Mouse (Mus musculus): Measurements from ENCODE around the gene LTO1. TPM values are rescaled to one million over a fixed set of nuclear protein-coding genes. Genes with fewer than 3 reads are reported as not detected.
A peak's percentile ranks its signal among the peaks of the same experiment; 100 is the strongest.
"Not testable (repeated sequence)": the region's sequence is repeated elsewhere in the genome, so short reads cannot be mapped to it uniquely, and the experiment has no call there.

Gene LTO1
- 10 to 100 TPM; 24.0 to 29.0 TPM for total RNA-seq (2021)
- long read RNA-seq, experiment 1, transcript LTO1-201 (5 exons, 2,015 nt), result major isoform, 11 of 16 reads
- long read RNA-seq, experiment 1, partial matches to known transcripts, result 1 of 16 reads
- long read RNA-seq, experiment 1, other reads (novel, unspliced or antisense), result 2 of 16 reads
- long read RNA-seq, experiment 2, transcript LTO1-201 (5 exons, 2,015 nt), result major isoform, 16 of 22 reads
- long read RNA-seq, experiment 2, partial matches to known transcripts, result 0 of 22 reads
- long read RNA-seq, experiment 2, other reads (novel, unspliced or antisense), result 2 of 22 reads

DNA sequence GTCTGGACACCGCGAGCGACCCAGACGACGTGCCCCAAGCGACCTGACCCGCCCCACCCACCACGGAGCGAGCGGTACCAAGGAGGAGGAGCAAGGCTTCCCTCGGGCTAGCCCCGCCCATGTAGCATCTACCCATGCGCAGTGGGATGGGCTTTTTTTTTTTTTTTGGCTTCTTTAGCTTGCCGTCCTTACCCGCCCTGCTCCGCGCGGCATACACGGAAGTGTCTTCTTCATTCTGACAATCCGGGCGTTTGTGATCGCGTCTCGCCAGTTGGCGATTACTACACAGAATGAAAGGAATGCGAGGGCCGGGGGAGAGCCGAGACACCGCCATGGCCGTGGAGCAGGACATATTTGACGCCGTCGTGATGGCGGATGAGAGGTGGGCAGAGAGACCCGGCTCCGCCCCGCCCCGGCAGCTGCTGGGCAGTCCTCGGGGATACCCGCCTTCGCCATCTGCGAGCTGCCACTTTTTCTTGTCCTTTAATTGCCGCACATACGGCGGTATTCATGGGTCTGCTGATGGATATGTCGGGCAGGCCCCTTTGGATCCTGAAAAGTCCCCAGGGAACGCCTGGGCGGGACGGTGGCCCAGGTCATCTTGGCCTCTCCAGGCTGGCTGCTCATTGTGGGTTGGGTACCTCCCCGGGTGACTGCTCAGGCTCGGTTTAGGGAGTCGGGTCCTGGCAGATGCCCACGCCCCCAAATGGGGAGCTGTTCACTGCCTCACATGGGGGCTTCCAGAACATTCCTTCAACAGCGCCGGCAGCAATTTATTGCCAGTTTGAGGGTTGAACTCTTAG lies at the start of gene LTO1:
LTO1 (plus strand) TSS at position 153 of the 803 bp plus-strand sequence.
- DNase-seq (ENCODE audit: low spot score in 2 of 2), result peak; percentile 90 to 93

- DNase-seq (ENCODE audit: low spot score in 2 of 2), result no peak
Observed at GRCm38 (mm10) chr7:144867161-144867560, 47.7 kb upstream of the LTO1 start.

DNA sequence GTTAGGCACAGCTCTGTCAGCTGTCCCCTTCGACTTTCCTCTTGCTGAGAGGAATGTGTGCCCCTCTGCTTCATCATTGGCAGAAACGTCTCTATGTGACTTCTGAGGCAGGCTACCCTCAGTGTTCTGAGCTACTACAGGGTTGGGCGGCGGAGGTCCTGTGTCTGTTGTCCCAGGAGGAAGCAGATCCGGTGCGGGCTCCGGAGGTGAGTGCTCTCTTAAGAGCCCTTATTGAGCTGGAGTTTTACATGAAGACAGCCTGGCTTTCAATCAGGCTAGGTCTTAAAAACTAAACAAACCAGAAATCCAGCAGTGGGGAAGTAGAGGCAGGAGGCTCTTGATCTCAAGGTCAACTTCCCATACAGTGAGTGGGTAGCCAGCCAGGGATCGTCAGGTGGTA lies 47.3 kb upstream of the LTO1 start:
- no peak for DNase-seq (ENCODE audit: low spot score in 2 of 2)

DNA sequence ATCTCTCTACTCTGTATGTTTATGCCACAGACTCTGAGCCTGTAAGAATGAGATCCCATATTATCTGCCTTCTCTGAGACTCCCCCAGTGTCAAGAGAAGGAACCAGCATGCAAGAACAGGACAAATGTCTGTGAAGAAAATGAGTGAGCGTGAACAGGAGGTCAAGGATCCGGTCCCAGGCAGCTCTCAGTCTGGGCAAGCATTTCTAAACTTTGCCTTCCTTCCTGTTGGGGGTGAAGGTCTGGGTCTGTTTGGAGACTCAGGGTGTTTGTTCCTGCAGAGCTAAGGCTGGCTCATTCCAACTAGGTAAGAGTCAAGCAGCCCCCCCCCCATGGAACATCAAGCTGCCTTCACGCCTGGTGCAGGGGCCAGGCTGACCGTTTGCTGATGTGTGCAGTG lies 42.5 kb upstream of the LTO1 start:
- no peak for DNase-seq (ENCODE audit: low spot score in 2 of 2)

- DNase-seq (ENCODE audit: low spot score in 2 of 2), result no peak
Observed at GRCm38 (mm10) chr7:144873160-144873559, 41.7 kb upstream of the LTO1 start.

- DNase-seq (ENCODE audit: low spot score in 2 of 2), result no peak
Observed at GRCm38 (mm10) chr7:144874226-144874625, 40.7 kb upstream of the LTO1 start.

GRCm38 (mm10) chr7:144878401-144878800 lies 36.5 kb upstream of the LTO1 start:
- no peak for DNase-seq (ENCODE audit: low spot score in 2 of 2)

DNA sequence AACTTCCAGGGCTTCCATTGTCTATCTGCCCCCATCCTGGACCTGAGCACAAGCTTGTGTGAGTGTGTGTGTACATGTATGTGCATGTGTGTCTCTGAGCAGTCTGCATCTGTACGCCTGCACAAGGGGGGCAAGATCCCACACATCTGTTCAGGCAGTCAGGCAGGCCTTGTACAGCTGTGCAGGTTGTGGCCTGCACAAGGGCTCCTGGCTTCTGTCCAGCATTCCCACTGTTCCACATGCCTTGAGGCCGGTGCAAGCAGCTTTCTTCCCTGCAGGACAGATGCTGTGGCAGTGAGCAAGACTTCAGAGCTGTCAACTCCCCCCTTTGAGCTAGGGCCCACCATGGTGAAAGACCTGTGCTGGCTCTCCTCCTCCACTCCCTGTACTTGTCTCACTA lies 31.8 kb upstream of the LTO1 start:
- no peak for DNase-seq (ENCODE audit: low spot score in 2 of 2)

DNA sequence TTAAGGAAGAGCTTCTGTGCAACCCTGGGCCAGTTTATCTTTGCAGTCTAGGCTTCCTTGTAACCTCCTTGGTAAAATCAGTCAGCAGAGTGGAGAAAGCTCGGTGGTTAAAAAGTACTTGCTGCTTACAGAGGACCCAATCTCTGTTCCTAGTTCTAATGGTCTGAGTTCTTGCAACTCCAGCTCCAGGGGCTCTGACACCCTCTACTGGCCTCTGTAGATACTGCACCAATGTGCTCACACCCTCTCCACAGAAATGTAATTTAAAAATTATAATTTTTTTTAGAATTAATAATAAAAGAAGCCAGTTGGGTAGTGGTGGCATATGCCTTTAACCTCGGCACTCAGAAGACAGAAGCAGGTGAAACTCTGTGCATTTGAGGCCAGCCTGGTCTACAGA lies 27.2 kb upstream of the LTO1 start:
- no peak for DNase-seq (ENCODE audit: low spot score in 2 of 2)

- no peak for DNase-seq (ENCODE audit: low spot score in 2 of 2)
Observed at GRCm38 (mm10) chr7:144888564-144889299, 26.2 kb upstream of the LTO1 start.

GRCm38 (mm10) chr7:144890661-144891060 lies 24.2 kb upstream of the LTO1 start:
- not testable (repeated sequence) for DNase-seq (ENCODE audit: low spot score in 2 of 2)

DNA sequence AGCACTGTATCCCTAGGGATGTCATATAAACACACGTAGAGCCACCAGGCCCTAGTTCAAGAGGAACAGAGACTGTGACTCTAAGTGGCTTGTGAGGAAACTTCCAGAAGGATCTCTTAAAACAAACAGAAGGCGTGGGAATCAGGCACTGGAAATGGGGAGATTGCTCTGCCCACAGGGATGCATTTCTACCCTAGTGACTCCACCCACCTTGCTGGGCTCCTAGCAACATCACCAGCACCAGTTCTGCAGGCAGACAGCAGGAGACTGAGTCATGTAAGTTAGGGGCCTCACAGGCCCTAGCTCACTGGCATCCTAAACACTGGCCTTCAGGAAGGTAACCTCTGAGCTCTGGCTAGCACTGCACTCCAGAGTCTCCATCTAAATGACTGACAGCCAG lies 23.0 kb upstream of the LTO1 start:
- no peak for DNase-seq (ENCODE audit: low spot score in 2 of 2)

DNA sequence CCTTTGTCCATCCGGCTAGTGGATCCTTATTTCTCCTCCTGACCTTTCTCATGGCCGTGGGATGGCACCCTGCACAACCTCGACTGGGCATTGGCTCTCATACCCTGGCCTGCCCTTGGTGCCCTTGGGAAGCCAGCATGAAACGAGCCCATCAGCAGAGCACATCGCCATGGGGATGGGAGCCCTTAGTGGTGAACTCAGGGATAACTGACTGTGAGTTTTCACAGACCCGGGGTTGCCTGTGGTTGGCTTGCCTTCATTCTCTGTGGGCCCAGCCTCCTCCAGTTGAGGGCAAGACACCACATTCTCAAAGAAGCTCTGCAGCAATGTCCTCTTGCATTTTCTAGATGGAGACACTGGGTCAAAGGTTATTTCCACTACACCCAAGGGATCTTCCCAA lies 22.6 kb upstream of the LTO1 start:
- no peak for DNase-seq (ENCODE audit: low spot score in 2 of 2)

DNA sequence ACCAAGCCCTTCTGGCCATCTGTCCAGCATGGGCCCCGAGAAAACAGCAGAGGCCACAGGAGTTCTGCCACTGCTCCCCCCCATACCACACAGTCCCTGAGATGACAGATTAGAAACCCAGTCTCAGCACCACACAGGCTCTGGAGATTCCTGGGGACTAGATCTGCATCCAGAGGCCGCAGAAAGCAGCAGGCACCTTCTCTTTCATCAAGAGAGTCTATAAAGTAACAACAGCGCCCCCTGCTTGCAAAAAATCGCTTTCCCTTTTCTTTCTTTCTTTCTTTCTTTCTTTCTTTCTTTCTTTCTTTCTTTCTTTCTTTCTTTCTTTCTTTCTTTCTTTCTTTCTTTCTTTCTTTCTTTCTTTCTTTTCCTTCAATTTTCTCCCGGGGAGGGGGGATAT lies 20.7 kb upstream of the LTO1 start:
- DNase-seq (ENCODE audit: low spot score in 2 of 2), result peak in 1 of 2 experiments; percentile 49

DNA sequence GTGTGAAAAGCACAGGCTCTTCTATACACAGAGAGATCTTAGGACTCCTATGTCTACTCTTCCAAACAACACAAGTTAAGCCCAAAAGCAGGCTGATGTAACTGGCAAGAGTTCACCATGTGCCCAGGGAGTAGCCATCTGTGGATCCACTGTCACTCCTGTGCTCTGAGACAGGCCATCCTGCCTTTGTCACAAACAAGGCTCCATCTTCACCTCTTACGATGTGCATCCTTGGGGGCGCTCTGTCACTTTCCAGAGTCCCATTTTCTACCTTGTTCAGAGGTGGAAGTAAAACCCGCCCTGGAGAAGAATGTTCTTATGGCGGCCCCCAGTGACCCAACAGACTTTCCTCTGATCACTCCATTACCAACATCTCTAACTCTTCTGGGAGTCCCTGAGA lies 20.2 kb upstream of the LTO1 start:
- no peak for DNase-seq (ENCODE audit: low spot score in 2 of 2)

DNA sequence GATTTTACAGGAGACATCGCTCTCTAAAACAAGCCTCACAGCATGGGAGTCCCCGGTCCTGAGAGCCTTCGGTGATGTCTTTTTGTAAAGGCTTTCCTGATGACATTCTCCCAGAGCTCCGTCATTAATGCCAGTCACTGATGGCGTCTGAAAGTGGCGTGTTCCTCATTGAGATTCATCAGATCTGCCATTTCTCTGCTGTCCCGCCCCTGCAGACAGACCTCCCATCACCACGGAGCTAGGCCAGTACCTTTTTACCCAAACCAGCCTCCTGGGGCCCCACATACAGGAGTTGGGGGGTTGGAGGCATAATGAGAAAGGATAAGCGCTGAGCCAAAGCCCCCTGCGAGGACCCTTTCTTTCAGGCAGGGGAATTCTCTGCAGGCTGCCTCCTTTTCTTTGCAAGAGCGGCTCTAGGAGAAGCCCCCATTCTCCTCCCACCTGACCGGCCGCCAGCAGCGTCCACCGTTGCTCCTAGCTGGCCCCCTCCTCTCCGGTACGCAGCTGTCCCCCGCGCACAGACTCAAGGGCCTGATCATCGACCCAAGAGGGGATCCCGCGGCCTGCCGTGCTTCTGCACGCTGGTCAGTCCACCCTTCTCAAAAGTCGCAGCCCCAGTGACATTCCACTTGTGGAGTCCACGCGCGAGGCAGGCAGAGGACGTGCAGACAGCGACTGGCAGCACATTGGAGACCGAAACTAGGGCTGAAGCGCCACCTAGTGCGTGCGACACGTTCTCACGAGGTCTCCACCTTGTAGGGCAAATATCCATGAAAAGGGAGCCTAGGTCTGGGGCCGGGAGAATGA lies 19.4 kb upstream of the LTO1 start:
- DNase-seq (ENCODE audit: low spot score in 2 of 2), result peak; percentile 72 to 75

DNA sequence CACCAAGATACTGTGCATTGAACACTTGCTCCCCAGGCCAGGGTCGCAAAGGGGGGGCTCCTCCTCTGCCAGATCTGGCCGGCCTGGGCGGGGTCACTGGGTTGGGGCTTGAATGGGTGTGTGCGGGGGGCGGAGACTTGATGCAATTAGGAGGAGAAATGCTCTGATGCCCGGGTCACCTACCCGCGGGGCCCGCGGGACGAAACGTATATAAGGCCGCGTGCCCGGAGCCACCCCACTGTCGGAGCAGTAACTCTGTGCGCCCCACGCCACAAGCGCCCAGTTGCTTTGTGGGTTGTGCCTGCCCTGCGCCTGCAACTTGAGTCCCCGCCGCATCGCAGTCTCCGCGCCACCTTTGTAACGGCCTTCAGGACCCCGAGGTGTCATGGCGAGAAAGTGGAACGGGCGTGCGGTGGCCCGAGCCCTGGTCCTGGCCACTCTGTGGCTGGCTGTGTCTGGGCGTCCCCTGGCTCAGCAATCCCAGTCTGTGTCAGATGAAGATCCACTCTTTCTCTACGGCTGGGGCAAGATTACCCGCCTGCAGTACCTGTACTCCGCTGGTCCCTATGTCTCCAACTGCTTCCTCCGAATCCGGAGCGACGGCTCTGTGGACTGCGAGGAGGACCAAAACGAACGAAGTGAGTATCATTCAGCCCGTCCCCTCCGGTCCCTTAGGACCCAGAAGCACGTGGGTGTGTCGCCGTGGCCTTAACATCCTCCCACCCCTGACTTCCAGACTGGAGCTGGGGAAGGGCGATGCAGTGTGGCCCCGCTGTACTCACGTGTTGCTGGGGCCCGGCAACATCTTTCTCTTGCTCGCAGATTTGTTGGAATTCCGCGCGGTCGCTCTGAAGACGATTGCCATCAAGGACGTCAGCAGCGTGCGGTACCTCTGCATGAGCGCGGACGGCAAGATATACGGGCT lies 18.3 kb upstream of the LTO1 start, which contains the start of gene Fgf15:
Fgf15 (plus strand) TSS at position 238 of the 925 bp plus-strand sequence.
- DNase-seq (ENCODE audit: low spot score in 2 of 2), result no peak

- DNase-seq (ENCODE audit: low spot score in 2 of 2), result no peak
Observed at GRCm38 (mm10) chr7:144898506-144898905, 16.4 kb upstream of the LTO1 start.

DNA sequence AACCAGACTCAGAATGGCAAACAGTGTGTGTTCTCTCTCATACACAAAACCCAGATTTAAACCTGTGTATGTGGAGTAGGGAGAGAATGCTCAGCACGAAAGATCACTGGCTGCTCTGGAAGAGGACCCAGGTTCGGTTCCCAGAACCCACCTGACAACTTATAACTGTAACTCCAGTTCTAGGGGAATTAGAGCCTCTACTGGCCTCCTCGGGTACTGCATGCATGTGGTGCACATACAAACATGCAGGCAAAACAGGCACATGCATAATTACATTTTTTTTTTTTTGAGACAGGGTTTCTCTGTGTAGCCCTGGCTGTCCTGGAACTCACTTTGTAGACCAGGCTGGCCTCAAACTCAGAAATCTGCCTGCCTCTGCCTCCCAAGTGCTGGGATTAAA lies 9.4 kb upstream of the LTO1 start:
- not testable (repeated sequence) for DNase-seq (ENCODE audit: low spot score in 2 of 2)
